Mouse (Mus musculus): ENCODE measurements at regions not wholly inside any gene's neighbourhood (a gene's known extent, or its start where the extent isn't known, plus 50 kb on each side); places are given as distances from the start of the nearest gene placed in this dataset.

GRCm38 (mm10) chr3:41492031-41492726 is 63.4 kb upstream of the Jade1 start:
- Histone ChIP-seq H3K27ac (replicated peaks) (no peak overlapping the region), H3K36me3 (no peaks in the 10 kb centered on the region), H3K4me3 (no peak overlapping the region), H3K27me3 (no peaks in the 10 kb centered on the region), H3K4me1 (replicated peaks) (no peaks in the 10 kb centered on the region), H3K4me2 (no peak overlapping the region), H3K9me3 (no peaks in the 10 kb centered on the region), H3K9ac (no peak overlapping the region)
- 87% methylated on average over 3 of the region's 3 CpGs for WGBS
- ATAC-seq (ENCODE audit: low FRiP score, low read depth), result no peak

GRCm38 (mm10) chr3:41491185-41491584 is 64.3 kb upstream of the Jade1 start:
- H3K36me3 ChIP-seq, result no peaks in the 10 kb centered on the region
- no peak overlapping the region for H3K9ac ChIP-seq
- H3K4me1 ChIP-seq (replicated peaks), result no peaks in the 10 kb centered on the region
- no peaks in the 10 kb centered on the region for H3K9me3 ChIP-seq
- H3K27me3 ChIP-seq, result no peaks in the 10 kb centered on the region
- ATAC-seq (ENCODE audit: low FRiP score, low read depth), result no peak
- no peak overlapping the region for H3K27ac ChIP-seq (replicated peaks)
- no peak overlapping the region for H3K4me3 ChIP-seq
- WGBS, result 89% methylated on average over 4 of the region's 4 CpGs
- no peak overlapping the region for H3K4me2 ChIP-seq

DNA sequence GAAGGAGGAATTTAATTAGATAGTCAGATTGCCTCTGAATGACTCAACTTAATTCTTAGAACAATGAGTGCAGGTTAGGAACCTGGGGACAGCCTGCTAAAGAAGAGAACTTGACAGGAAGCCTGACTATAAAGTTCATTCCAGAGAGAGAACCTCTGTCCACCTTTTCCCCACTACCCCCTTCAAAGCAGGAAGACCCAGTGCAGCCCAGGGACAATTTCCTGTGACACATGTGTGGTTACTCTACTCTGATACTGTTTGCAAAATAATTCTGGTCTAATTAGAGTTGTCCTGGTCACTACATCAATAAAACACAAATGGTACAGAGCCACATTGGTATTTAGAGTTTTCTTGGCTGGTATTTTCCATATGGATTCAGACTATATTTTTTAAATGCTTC is 65.5 kb upstream of the Jade1 start:
- no peak overlapping the region for H3K9ac ChIP-seq
- no peak overlapping the region for H3K27ac ChIP-seq (replicated peaks)
- no peaks in the 10 kb centered on the region for H3K36me3 ChIP-seq
- H3K4me3 ChIP-seq, result no peak overlapping the region
- no peak overlapping the region for H3K4me2 ChIP-seq
- H3K27me3 ChIP-seq, result no peaks in the 10 kb centered on the region
- H3K4me1 ChIP-seq (replicated peaks), result no peaks in the 10 kb centered on the region
- no peak for ATAC-seq (ENCODE audit: low FRiP score, low read depth)
- H3K9me3 ChIP-seq, result no peaks in the 10 kb centered on the region

DNA sequence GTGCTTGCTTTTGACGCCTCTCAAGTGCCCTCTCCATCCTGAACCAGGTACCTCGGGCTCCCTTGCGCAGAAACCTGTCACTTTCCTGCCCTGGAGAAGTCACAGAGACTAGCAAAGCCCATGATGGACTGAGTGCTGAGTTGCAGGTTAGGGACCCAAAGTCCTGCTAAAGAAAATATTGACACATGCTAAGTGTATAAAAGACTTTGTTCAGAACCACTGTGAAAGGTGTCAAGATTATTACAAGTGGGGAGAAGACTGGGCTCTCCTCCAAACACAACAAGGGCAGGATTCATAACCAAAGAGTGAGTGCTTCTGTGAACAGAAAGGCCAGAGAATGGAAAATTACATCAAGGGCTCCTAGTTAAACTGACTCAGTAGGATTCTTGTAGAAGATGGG is 66.0 kb upstream of the Jade1 start:
- H3K4me1 ChIP-seq (replicated peaks), result no peaks in the 10 kb centered on the region
- no peaks in the 10 kb centered on the region for H3K27me3 ChIP-seq
- ATAC-seq (ENCODE audit: low FRiP score, low read depth), result no peak
- no peaks in the 10 kb centered on the region for H3K9me3 ChIP-seq
- H3K9ac ChIP-seq, result no peak overlapping the region
- no peak overlapping the region for H3K4me3 ChIP-seq
- WGBS, result 83% methylated on average over 3 of the region's 3 CpGs
- no peak overlapping the region for H3K27ac ChIP-seq (replicated peaks)
- H3K4me2 ChIP-seq, result no peak overlapping the region
- H3K36me3 ChIP-seq, result no peaks in the 10 kb centered on the region

DNA sequence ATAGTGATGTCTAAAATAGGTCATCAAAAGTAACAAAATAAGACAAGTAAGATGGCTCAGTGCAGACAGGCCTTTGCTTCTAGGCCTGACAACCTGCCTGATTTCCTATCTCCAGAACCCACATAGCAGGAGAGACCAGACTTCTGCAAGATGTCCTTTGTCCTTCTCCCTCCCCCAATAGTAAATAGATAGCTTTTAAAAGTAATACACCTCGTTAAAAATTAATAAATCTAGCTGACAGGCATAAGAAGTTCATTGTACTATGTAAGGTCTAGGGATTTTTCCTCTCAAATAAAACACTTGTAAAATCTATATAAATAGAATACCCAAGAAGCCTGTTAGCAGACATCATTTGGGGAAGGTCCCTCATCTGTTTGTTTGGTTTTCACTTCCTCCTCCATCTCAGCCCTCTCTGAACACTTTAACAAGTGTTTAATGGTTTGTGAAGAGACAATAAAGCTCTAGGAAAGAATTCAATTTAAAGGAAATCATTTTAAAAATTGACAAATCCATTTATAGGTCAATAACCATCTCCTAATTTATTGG is 67.2 kb upstream of the Jade1 start:
- ATAC-seq (ENCODE audit: low FRiP score, low read depth), result no peak

GRCm38 (mm10) chr3:41484920-41485319 is 70.6 kb upstream of the Jade1 start:
- Histone ChIP-seq H3K36me3 (no peaks in the 10 kb centered on the region), H3K9me3 (no peaks in the 10 kb centered on the region), H3K27me3 (no peaks in the 10 kb centered on the region), H3K4me2 (no peak overlapping the region), H3K4me3 (no peak overlapping the region), H3K9ac (no peak overlapping the region), H3K4me1 (replicated peaks) (no peaks in the 10 kb centered on the region), H3K27ac (replicated peaks) (no peak overlapping the region)
- no peak for ATAC-seq (ENCODE audit: low FRiP score, low read depth)
- WGBS, result 91% methylated on average over 9 of the region's 9 CpGs

More for the DNA sequence above, 67.2 kb upstream of the Jade1 start:
- no peaks in the 10 kb centered on the region for H3K27me3 ChIP-seq
- H3K36me3 ChIP-seq, result no peaks in the 10 kb centered on the region
- no peaks in the 10 kb centered on the region for H3K4me1 ChIP-seq (replicated peaks)
- no peak overlapping the region for H3K4me3 ChIP-seq
- H3K4me2 ChIP-seq, result no peak overlapping the region
- no peak overlapping the region for H3K9ac ChIP-seq
- no peak overlapping the region for H3K27ac ChIP-seq (replicated peaks)
- WGBS, result 58% methylated on average over 1 of the region's 1 CpGs
- H3K9me3 ChIP-seq, result no peaks in the 10 kb centered on the region

DNA sequence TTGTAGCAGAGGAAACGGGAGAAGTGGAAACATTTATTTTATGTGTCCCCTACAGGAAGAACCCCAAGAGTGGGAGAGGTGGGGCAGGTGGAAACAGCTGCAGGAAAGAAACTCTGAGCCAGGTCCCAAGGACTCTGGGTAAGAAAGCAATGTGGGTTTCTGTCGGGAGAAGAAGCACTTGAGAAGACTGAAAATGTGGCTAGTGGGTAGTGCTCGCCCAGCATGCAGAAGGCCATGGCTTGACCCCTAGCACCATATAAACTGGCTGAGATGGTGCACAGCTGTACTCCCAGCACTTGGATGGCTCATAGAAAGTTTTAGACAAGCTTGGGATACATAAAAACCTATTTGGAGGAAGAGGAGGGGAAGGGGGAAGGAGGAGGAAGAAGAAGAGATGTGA is 71.9 kb upstream of the Jade1 start:
- WGBS, result 87% methylated on average over 3 of the region's 3 CpGs
- H3K9me3 ChIP-seq, result no peaks in the 10 kb centered on the region
- no peak for ATAC-seq (ENCODE audit: low FRiP score, low read depth)

DNA sequence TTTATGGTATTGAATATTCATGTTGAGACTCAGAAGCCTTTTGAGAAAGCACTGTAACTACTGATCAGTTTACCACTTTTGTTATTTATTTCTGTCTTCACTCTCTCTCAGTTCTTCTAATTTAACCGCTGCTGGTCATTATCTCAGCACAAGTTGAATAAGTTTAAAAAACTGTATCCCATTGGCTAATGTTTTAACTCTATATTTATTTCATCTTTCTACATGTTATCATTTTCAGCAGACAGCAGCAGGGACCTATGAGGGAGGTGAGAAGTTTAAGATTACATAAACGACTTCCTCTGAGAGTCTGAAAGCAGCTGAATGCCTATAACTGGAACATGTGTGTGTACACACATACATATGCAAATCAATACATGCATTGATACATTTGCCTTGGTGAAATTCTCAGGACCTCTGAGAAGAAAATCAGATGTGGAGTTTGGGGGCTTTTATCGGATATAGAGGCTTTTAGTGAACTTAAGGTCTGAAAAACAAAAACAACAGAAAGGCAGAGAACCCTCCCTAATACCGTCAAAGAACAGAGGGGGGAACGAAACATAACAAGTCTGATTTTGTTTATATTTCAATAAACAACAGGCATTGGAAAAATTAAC is 72.5 kb upstream of the Jade1 start:
- Histone ChIP-seq H3K27me3 (no peaks in the 10 kb centered on the region), H3K4me3 (no peak overlapping the region), H3K4me1 (replicated peaks) (no peaks in the 10 kb centered on the region), H3K4me2 (no peak overlapping the region), H3K9ac (no peak overlapping the region), H3K27ac (replicated peaks) (no peak overlapping the region), H3K36me3 (no peaks in the 10 kb centered on the region), H3K9me3 (no peaks in the 10 kb centered on the region)
- no peak for ATAC-seq (ENCODE audit: low FRiP score, low read depth)
- 78% methylated on average over 5 of the region's 5 CpGs for WGBS

More for the DNA sequence above, 71.9 kb upstream of the Jade1 start:
- H3K36me3 ChIP-seq, result no peaks in the 10 kb centered on the region
- no peak overlapping the region for H3K4me3 ChIP-seq
- H3K4me1 ChIP-seq (replicated peaks), result no peaks in the 10 kb centered on the region
- no peak overlapping the region for H3K9ac ChIP-seq
- no peak overlapping the region for H3K27ac ChIP-seq (replicated peaks)
- no peak overlapping the region for H3K4me2 ChIP-seq
- H3K27me3 ChIP-seq, result no peaks in the 10 kb centered on the region

- Histone ChIP-seq H3K27ac (replicated peaks) (no peak overlapping the region), H3K9ac (no peak overlapping the region), H3K27me3 (no peaks in the 10 kb centered on the region), H3K36me3 (no peaks in the 10 kb centered on the region), H3K4me1 (replicated peaks) (no peaks in the 10 kb centered on the region), H3K9me3 (no peaks in the 10 kb centered on the region), H3K4me3 (no peak overlapping the region), H3K4me2 (no peak overlapping the region)
- no peak for ATAC-seq (ENCODE audit: low FRiP score, low read depth)
- WGBS, result 77% methylated on average over 3 of the region's 3 CpGs
Measured at GRCm38 (mm10) chr3:41480186-41480585, 75.3 kb upstream of the Jade1 start.

DNA sequence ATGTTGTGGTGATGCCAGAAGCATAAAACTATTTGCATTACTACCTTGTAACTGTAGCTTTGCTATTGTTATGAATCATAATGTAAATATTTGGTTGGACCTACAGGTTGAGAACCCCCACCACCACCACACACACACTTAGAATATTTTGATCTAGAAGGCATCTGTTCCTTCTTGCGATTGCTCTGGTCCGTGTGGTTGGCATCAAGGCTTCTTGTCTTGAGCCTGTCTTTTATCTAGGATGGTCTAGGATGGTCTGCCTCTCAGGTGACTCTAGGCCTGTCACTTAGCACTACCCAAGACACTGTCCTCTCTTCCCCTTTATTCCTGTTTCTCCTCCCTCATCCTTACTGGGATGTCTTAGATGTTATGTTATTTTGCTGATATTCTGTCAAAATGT is 76.6 kb upstream of the Jade1 start:
- ATAC-seq (ENCODE audit: low FRiP score, low read depth), result no peak
- no peaks in the 10 kb centered on the region for H3K4me1 ChIP-seq (replicated peaks)
- no peak overlapping the region for H3K4me3 ChIP-seq
- WGBS, result 87% methylated on average over 2 of the region's 2 CpGs
- H3K36me3 ChIP-seq, result no peaks in the 10 kb centered on the region
- H3K27ac ChIP-seq (replicated peaks), result no peak overlapping the region
- no peaks in the 10 kb centered on the region for H3K27me3 ChIP-seq
- H3K9me3 ChIP-seq, result no peaks in the 10 kb centered on the region
- no peak overlapping the region for H3K9ac ChIP-seq
- H3K4me2 ChIP-seq, result no peak overlapping the region

DNA sequence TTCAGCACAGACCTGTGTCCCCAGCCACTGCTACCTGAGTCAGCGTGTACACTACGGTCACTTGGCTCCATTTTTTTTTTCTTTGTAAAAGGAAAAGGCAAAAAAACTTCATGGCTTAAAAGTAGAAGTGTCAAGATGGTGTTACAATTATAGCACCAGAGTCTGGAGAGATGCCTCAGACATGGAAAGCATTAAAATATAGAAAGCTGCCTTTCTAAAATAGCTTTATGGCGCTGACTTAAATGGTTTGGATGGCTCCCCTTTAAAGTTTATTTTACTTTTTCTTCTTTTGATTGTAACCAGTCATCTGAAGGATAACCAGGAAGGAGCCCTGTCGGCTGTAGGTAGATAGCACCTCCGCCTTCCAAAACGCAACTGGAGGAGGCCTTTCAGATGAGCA is 79.0 kb upstream of the Jade1 start:
- WGBS, result 94% methylated on average over 6 of the region's 6 CpGs
- no peaks in the 10 kb centered on the region for H3K27me3 ChIP-seq
- H3K4me3 ChIP-seq, result no peak overlapping the region
- H3K9me3 ChIP-seq, result no peaks in the 10 kb centered on the region
- no peak overlapping the region for H3K9ac ChIP-seq
- no peak for ATAC-seq (ENCODE audit: low FRiP score, low read depth)
- no peaks in the 10 kb centered on the region for H3K4me1 ChIP-seq (replicated peaks)
- no peak overlapping the region for H3K27ac ChIP-seq (replicated peaks)
- H3K36me3 ChIP-seq, result no peaks in the 10 kb centered on the region
- no peak overlapping the region for H3K4me2 ChIP-seq

DNA sequence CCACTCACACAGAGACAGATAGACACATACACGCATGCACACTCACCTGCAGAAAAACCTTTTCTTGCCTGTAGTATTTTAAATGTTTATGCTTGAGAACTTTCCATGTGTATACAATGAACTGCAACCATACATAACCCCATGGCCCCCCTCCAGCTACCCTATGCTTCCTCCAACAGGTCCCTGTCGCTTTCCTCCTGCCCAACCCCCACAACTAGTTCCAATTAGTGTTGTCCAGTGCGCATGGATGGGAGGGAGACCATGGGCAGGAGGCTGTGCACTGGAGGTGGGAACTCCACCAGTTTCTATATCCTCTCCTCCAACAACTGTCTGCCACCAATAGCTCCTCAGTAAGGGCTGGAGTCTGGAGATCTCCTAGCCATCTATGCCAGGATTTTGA is 82.9 kb upstream of the Jade1 start:
- H3K9me3 ChIP-seq, result no peaks in the 10 kb centered on the region
- ATAC-seq (ENCODE audit: low FRiP score, low read depth), result no peak
- no peak overlapping the region for H3K27ac ChIP-seq (replicated peaks)
- H3K4me3 ChIP-seq, result no peak overlapping the region
- no peak overlapping the region for H3K9ac ChIP-seq
- no peaks in the 10 kb centered on the region for H3K36me3 ChIP-seq
- no peaks in the 10 kb centered on the region for H3K4me1 ChIP-seq (replicated peaks)
- no peak overlapping the region for H3K4me2 ChIP-seq
- WGBS, result 95% methylated on average over 3 of the region's 3 CpGs
- no peaks in the 10 kb centered on the region for H3K27me3 ChIP-seq

GRCm38 (mm10) chr3:41469106-41469505 is 86.4 kb upstream of the Jade1 start:
- Histone ChIP-seq H3K4me1 (replicated peaks) (no peaks in the 10 kb centered on the region), H3K4me3 (no peak overlapping the region), H3K9me3 (no peaks in the 10 kb centered on the region), H3K36me3 (no peaks in the 10 kb centered on the region), H3K27ac (replicated peaks) (no peak overlapping the region), H3K9ac (no peak overlapping the region), H3K27me3 (no peaks in the 10 kb centered on the region), H3K4me2 (no peak overlapping the region)
- WGBS, result 79% methylated on average over 6 of the region's 6 CpGs
- ATAC-seq (ENCODE audit: low FRiP score, low read depth), result no peak

Data from hindbrain, embryonic 15.5 days (tissue).